Mouse (Mus musculus) kidney, postnatal 10 days (tissue): Measurements from ENCODE around the gene Zdhhc1.

ENCODE experiments used
- DNase-seq: peaks from one replicate; pipeline ENCODE4 v3.0.0; 2021; ENCODE audit warnings: mixed read lengths

The Zdhhc1 gene

DNA sequence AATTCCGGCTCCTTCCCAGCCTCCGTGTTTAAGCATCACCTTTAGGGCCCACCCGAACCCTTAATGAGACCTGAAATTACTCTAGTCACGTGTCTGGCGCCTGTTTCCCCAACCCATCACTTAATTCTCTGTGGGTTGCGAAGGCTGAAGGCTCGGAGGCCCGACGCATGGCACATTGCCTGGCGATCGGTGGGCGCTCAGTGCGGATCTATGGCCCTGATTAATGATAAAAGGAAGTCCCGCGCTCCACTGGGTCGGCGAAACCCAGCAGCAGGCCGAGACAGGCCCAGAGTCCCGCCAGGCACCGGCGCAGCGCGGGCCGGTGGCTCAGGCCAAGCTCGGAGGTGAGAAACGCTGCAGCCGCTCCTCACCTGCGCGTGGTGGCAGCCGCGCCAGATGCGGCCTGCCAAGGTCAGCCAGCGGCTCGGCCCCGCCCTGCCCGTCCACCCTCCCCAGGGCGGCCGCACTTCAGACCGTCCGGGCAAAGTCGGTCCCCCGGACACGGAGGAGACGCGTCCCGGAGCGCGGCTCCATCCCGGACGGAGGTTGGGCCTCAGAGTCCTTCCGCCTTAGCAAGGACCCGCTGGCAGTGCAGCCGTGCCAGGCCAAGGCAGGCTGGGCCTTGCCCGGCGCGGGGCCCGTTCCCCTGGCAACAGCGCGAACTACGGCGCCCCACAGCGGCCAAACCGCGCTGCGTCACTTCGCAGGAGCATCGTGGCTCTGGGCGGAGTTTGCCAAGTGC lies at the start of gene Zdhhc1:
Gene Zdhhc1, minus strand, starts transcription at position 464 of the 742 bp plus-strand sequence.
- peak; percentile 94 for DNase-seq

DNA sequence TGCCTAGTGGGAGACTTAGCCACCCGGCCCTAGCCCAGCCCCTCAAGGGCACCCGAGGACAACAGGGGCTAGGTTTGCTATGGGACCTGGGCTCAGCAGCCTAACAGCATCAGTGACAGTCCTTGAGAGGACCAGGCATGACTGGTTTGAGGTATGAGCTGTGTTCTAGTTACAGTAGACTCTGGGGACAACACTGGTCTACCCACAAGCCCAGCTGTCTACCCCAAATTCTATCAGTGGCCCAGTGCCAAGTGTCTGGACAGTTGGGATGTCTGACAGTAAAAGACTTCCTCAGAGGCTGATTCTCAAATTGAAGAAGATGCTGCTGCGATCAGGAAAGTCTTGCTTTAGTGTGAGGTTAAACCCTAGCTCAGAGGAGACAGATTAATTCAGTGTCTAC lies 48.5 kb upstream of the Zdhhc1 start:
- DNase-seq: peak; percentile 56

DNA sequence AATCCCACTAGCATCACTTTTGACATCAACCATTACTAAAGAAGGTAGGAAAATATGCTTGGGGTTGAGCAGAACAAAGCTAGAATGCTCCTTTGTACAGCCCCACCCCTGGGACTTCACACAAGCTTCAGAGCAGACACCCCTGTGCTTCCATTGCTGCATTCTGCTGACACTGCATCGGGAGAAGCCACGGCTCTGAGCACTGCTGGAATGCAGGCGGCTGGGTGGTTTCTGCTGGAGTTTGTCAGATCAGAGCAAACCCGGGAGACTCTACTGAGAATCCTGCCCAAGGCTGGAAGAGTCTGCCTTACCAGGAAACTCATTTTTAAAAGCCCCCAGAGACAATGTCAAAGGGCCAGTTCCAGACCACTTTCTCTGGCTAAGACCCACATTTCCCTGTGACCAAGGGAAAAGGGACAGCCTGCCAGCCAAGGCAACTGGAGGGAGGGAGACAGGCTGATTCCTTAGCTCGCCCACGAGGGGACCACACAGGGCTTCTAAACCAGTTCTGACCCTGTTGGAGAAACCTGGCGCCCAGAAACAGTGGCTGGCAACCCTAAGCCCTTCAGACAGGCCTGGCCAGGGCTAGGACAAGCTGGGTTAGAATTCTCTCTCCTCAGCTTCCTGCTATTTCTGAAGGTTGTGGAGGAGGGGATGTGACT lies 48.0 kb upstream of the Zdhhc1 start:
- peak; percentile 76 for DNase-seq

DNA sequence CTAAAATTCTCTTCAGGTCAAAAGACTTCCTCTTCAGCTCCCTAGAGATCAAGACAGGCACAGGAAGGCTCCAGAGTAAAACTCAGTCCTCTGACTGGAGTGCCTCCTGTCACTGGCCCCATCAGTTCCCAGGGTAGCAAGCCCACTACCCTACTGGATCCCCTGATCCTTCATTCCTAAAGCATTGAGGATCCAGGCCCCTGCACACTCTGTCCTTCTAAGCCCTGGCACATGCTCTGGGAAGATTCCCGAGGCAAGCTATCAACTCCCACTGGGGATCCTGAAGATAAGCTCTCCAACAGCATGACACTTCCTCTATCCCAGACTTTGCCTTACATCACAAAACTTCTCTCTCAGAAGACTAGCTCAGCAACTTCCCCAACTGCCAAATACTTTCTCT lies 47.0 kb upstream of the Zdhhc1 start:
- no peak for DNase-seq

DNA sequence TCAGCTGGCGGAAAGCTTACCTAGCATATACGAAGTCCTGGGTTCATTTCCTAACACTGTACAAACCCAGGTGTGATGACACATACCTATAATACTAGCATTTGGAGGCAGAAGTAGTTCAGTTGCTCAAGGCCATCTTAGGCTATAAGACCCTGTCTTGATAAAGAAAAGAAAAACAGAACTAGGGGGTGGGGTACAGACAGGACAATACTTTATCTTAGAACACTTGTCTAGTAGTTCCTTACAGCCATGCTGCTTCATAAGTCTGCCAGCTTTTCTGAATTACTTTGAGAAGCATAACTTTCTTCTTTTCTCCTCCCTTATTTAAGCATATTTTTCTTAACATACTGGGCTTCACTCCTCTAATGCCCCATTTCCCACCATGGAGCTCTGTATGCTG lies 46.1 kb upstream of the Zdhhc1 start:
- no peak for DNase-seq

DNA sequence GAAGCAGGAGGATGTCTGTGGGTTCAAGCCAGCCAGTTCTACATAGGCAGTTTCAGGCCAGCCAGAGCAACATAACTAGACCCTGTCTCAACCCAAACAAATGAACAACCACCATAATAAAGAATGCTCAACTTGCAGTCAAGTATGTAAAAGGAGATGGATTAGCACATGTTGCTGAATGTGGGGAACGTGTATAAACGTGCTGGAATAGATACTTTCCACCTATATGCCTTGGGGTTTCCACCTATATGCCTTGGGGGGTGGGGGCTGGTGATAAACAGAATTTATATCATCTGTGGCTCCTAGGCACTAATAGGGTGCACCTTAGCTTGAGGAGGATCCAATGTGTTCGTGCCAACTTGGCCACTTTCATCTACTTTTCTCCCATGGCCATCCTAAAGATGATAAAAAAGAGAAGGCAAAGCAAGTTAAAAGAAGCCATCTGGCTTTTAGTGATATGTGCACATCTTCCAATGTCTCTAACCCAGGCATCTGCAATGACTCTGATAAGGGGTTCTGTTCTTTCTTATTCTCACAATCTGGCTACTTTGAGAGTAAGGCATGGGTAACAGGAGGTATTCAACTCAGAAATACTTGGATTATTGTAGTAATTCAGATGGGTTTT lies 45.4 kb upstream of the Zdhhc1 start:
- DNase-seq: no peak

DNA sequence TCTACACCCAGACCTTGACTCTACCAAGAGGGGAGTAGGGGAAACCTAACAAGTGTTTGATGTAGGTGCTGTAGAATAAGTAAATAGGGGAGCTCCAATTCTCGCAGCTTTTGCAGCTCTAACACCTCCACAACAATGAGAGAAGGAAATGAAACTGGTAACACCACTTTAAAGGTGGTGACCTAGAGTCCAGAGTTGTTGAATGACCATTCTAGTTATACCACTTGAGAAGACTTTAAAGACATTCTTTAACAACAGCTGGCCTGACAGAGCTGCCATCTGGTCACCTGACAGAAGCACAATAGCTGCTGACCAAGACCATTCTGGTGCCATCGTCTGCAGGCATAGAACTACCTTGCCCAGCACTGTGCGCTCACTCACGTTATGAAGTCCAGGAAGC lies 42.2 kb upstream of the Zdhhc1 start:
- no peak for DNase-seq

DNA sequence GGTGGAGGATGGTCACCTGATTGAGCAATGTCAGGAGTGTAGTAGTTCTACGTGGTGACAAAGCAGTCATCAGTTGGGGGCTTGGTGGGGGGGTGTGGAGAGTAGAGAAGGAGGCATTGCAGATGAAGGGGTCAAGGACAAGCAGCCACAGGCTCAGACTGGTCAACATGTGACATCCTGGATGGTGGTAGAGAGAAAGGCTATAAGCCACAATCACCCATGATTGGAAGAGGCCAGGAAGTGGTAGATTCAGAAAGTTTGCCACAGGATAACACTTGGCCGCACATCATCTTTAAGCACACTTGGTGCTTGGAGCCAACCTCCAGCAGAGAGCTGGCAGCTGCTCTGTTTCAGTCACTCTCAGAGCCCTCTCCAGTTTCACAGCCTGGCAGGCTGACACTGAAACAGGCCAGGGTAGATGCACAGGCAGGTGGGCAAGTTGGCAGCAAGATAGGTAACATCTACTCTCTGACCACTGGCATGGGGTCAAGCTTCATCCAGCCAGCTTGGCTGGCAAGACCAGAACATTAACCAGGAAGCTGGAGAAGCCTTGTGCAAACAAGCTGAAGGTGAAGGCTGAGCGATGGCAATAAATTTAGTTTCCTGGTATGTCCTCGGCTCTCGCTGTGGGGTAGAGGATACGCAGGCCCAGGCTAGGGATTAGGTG lies 40.4 kb upstream of the Zdhhc1 start:
- no peak for DNase-seq

DNA sequence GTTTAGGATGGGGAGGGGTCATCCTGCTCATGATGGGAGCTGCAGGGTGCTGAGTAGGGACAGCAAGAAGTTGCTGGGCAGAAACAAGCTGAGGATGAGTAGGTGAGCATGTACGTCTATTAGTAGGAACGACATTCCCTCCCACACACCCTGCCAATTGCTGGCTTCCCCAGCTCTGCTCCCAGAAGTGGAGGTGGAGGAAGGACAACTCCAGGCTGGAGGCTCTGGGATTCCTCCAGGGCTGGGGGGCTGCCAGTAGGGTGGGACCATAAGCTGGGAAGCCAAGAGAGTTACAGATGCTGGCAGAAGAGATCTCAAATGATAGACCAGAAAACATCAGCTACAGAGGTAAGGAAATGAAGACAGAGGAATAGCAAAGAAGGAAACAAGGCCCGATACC lies 39.8 kb upstream of the Zdhhc1 start:
- DNase-seq: no peak

DNA sequence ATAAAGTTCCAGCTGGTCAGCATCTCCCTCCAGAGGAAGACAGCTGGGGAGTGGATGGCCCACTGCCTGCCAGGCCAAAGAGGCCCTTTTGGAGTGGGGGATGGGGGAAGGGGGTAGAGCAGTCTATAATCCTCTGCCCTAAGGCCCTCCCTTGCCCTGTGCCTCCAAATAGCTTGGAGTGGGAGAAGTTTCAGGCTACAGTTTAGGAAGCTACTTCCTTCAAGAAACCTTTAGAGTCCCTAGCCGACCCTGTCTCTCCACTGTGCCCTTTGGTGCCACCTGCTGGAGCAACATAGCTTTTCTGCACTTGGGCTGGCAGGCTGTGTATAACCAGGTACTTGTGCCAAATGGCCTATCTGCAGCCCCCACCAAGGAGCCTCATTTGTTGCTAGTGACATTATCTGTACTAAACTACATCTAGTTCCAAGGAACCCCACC lies 37.2 kb upstream of the Zdhhc1 start:
- DNase-seq: peak; percentile 90

DNA sequence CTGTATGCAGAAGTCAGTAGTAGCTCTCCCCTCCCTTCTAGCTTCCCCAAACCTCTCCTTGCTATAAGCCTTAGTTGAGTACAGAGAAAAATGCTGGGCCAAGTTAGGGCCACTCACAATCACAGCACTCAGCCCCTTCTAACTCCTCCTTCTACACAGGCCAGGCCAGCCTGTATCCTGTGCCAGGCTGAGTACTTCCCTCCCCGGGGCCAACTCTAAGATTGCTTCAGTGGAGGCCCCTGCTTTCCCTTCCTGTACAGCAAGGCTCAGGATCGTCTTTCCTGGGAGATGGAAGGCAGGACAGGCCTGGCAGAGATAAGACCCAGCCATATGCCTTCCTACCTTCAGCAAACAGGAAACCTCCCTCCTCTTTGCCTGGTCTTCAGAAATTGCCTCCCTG lies 36.7 kb upstream of the Zdhhc1 start:
- DNase-seq: no peak

DNA sequence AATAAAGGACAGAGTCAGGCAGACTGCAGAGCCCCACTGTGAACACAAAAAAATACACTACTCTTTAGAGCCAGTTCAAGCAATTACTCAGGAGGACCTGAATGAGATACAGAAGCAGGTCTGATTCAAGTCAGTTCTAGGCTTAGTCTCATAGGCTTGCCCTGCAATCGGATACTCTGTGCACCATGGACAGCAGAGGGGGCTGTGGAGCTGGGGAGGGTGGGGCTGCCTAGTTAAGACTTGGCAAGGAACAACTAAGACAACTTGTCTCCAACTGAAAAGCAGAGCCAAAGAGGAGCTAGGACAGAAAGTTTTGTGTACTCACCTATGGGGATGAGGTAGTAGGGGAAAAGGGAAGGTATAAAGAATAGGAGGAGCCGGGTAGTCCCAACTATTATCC lies 35.1 kb upstream of the Zdhhc1 start:
- DNase-seq: peak; percentile 82

DNA sequence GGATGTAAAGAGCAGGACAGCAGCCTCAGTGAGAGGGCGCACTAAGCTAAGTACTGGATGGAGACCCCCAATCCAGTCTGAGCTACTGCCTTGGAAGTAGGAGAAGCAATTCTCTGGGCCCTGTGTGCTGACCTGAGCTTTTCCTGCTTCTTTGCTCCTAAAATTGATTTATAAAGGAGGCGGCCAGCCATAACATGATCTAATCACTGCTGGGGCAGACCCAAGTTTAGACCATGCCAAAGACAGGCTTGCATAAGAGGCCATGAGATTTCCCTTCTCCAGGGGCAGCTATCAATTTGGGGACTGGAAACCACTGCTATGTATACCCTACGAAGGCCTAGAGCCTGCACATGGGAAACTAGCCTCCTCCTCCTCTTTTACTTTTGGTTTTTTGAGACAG lies 32.6 kb upstream of the Zdhhc1 start:
- peak; percentile 53 for DNase-seq

DNA sequence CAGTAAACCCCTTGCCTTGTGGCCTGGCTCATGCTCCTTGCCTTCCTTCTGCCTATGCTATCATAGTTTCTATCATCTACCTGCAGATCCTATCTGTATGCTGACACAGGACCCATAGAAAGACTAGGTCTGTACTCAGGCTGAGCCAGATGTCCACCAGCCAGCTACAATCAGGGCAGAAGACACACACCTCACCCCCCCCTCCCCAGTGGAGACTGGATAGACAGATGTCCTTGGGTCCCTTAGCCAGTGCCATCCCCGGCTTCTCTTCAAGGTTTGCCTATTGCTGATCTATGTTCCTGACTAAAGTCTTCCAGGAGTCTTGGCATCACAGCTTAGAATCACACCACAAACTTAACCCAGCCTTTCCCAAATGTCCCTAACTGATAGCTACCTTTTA lies 31.5 kb upstream of the Zdhhc1 start:
- DNase-seq: no peak

DNA sequence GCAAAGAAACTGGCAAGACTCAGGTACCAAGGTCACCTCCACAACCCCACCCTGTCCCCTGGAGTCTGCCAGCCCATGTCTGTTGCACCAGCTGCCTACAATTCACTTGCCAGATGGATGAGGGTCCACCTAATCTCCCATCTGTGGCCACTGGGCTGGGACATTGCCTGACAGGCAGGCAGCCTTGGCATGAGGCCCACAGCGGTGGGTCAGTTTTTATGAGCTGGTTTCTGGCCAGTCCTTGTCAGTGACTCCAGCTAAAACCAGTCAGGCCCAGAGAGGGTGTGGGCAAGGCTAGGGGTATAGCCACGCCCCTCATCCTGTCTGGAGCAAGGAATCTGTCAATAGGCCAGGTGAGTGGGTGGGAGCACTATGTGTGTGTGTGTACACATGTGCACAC lies 30.4 kb upstream of the Zdhhc1 start:
- DNase-seq: peak; percentile 82

DNA sequence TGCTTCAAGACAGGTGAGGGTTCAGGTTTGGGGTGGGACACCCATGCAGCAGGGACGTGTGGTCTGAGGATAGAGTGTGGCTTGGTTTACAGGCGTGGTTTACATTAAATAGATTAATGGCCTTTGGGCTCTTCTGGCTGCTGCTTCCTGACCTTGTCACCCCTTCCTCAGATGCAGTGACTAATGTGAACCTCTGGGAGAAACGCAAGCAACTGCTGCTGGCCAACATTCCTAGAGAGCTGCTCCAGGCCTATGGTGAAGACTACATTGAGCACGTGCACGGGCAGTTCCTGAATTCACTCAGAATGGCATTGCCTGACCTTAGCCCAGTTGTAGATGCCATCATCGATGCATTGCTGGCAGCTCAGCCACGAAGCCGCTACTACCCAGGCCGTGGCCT lies 26.2 kb upstream of the Zdhhc1 start:
- DNase-seq: no peak

DNA sequence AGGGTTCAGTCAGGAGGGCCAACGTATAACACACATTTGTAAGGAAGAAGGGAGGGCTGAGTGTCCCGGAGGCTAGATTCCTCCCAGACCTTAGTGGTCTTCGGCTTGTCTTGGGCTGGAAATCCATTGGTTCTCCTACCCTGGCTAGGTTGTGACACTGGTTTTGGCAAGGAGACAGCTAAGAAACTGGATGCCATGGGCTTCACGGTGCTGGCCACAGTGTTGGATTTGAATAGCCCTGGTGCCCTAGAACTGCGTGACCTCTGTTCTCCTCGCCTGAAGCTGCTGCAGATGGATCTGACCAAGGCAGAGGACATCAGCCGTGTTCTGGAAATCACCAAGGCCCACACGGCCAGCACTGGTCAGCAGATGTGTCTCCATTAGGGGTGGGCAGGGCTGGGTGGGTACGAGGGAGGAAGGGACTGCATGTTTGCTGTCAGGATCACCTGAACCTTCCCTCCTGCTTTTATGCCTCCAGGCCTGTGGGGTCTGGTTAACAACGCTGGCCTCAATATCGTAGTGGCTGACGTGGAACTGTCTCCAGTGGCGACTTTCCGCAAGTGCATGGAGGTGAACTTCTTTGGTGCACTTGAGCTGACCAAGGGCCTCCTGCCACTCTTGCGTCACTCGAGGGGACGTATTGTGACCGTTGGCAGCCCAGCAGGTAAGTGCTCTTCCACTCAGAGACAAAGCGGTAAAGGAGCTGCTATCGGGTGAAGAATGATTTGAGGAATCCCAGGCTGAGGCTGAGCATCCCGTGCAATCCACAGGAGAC lies 25.5 kb upstream of the Zdhhc1 start:
- DNase-seq: no peak

DNA sequence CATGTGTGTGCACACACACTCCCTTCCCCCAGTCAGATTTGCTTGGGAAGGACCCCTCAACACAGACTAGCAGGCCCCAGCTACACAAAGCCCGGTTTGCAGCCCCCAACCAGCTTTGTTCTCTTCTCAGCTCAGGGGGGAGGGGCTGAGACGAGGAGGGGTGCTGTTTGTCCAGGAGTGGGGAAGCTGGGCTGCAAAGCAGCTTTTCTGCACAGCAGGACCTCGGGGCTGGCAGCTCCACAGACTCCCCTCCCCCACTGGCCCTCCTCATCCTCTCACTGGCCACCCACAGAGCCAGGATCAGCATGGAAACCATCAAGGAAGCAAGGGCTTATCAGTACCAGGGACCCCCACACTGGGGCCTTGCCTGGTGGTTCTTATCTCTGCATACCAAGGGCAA lies 24.4 kb upstream of the Zdhhc1 start:
- DNase-seq: no peak

DNA sequence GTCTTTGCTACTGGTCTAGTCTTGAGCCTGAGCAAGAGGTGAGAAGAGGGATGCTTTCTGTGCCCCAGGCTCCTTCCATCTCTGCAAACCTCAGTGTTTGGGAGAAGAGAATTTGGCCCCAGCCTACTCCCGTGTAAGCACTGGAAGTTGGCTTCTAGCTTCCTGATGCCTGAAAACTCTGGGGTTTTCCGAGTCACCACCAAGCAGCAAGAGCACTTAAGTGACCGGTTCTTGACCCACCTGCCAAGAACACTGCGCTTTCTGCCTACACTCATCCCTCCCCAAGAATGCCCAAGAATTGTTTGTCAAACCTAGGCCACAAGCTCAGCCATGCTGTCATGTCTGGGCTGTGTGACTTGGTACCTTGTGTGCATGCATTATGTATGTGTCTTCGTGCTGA lies 23.8 kb upstream of the Zdhhc1 start:
- no peak for DNase-seq

DNA sequence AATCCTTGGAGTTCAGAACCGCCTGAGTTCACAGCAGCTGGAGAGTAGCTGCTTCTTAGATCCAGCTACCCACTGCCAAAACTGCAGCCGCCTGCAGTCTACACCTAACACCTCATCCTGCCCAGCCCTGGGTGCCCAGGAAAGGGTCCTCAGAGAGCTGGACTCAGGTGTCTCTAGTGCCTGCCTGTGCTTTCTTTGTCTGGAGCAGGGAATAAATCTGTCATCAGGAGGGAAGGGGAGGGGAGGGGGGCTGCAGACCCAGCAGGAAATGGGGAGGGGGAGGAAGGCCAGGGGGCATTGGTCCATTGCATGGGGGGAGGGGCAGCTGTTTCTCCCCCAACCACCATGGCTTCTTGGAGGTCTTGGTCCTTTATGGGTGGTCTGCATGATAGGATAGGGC lies 22.9 kb upstream of the Zdhhc1 start:
- peak; percentile 57 for DNase-seq

DNA sequence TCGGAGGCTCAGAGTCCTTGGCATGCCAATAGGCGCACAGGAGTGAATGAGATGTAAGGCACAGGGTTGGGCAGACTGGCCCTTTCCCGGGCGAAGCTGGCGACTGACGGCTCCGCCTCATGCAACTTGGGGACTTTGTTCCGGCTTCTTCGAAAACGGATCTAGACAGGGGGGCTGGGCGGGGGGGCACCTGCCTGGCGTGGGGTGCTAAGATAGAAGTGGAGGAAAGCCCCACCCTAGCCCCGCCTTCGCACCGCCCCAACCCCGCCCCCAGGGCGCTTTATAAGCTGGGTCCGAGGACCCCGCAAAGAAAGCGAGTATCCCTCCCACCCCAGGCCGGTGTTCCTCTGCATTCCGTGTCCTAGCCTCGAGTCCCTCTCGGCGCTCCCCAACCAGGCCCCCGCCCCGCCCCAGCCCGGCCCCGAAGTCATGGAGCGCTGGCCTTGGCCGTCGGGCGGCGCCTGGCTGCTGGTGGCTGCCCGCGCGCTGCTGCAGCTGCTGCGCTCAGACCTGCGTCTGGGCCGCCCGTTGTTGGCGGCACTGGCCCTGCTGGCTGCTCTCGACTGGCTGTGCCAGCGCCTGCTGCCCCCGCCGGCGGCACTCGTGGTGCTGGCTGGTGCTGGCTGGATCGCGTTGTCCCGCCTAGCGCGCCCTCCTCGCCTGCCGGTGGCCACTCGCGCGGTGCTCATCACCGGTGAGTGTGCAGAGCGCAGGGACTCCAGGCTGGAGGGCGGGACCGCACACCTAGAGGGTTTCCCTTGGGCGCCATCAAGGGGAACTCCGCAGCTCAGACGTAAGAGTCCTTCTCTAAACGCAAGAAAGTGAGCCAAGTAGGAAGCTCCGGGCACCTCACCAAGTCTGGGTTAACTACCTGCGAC lies 22.0 kb upstream of the Zdhhc1 start, which contains the start of gene Hsd11b2:
Gene Hsd11b2, plus strand, starts transcription at position 320 of the 878 bp plus-strand sequence.
- peak; percentile 80 for DNase-seq

DNA sequence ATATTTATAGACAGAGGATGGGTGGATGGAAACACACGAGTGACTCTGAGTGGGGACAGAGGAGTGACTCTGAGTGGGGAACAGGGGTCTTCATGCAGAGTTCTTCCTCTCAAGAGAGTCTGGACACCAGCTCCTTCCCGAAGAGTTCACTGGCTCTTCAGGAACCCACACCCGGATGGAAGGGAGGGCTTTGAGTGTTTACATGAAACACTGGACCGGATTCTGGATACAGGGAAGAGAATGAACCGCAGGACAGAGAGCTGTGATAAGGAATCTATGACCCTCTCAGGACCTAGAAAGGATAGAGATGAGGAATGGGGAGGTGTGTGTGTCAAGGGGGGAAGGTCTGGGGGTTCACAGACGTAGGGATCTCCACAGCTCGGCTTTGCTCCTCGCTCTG lies 20.6 kb upstream of the Zdhhc1 start:
- peak; percentile 51 for DNase-seq
